Mouse (Mus musculus) embryonic fibroblast, embryonic 13.5 days (primary cell): ENCODE data around the gene Pnrc2.

Source experiments
- CTCF ChIP-seq: IDR thresholded peaks from 2 replicates; pipeline ENCODE4 v1.5.1; 2011; ENCODE audit warnings: mild to moderate bottlenecking, control low read depth, low read length, moderate library complexity, borderline replicate concordance; ENCODE audit not compliant: insufficient read depth
- POLR2A ChIP-seq: IDR thresholded peaks from 2 replicates; pipeline ENCODE4 v1.6.1; 2011; ENCODE audit warnings: low read depth, mild to moderate bottlenecking, control low read depth, low read length, moderate library complexity

DNA sequence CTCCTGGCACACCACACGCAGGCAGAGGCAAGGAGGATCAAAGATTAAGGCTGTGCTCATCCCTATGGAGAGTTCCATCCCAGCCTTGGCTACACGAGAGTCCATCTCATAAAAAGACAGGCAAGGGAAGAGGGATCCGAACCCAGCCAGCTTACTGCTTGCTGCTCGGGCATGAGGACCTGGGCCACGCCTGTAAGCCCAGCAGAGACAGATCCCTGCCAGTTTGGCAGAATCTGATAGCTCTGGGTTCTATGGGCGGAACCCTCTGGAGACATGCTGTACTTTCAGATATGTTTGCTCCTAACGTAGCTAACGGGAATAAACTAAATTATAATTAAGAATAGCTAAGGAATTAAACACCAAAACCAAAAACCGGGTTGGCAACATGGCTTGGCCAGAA lies 21.7 kb downstream of the Pnrc2 start:
- TF ChIP-seq CTCF, result no peak
- TF ChIP-seq POLR2A, result no peak
